Mouse (Mus musculus) liver, adult 2 months (tissue): Measurements from ENCODE around the gene Thbs4. TPM values are rescaled to one million over a fixed set of nuclear protein-coding genes. Genes with fewer than 3 reads are reported as not detected.
"Not testable (repeated sequence)": the region's sequence is repeated elsewhere in the genome, so short reads cannot be mapped to it uniquely, and the experiment has no call there.

Experiments
- DNase-seq: peaks from one replicate; pipeline ENCODE4 v3.0.0-alpha.2; 2011; ENCODE audit warnings: low read depth, low spot score; ENCODE audit errors: extremely low read depth
- H3K27ac ChIP-seq: fragments of 200-500 bp; replicated peaks from 2 replicates; pipeline ENCODE4 v1.5.1; 2012; ENCODE audit warnings: low read depth, mild to moderate bottlenecking, control low read depth, inconsistent platforms, low read length; ENCODE audit not compliant: insufficient read depth
- H3K27me3 ChIP-seq: fragments of 200-500 bp; 2 replicates; pipeline ENCODE4 v1.6.1; 2012; ENCODE audit warnings: mild to moderate bottlenecking, moderate library complexity, low read length, inconsistent platforms; ENCODE audit not compliant: control insufficient read depth, insufficient read depth
- H3K36me3 ChIP-seq: fragments of 200-500 bp; 2 replicates; pipeline ENCODE4 v1.6.1; 2012; ENCODE audit warnings: low read length, inconsistent platforms; ENCODE audit not compliant: control insufficient read depth, insufficient read depth
- H3K4me1 ChIP-seq: fragments of 200-500 bp; 2 replicates; pipeline ENCODE4 v1.6.1; 2011; ENCODE audit warnings: low read length; ENCODE audit not compliant: control insufficient read depth, insufficient read depth
- H3K4me3 ChIP-seq: fragments of 200-500 bp; 2 replicates; pipeline ENCODE4 v1.5.1; 2011; ENCODE audit warnings: low read depth, mild to moderate bottlenecking, control low read depth, low read length, moderate library complexity; ENCODE audit not compliant: insufficient read depth
- H3K79me2 ChIP-seq: fragments of 200-500 bp; 2 replicates; pipeline ENCODE4 v1.6.1; 2012; ENCODE audit warnings: inconsistent platforms, mild to moderate bottlenecking, low read length, moderate library complexity; ENCODE audit not compliant: control insufficient read depth, insufficient read depth
- H3K9ac ChIP-seq: fragments of 200-500 bp; 2 replicates; pipeline ENCODE4 v1.6.1; 2012; ENCODE audit warnings: low read depth, mild to moderate bottlenecking, control low read depth, inconsistent platforms, low read length
- CTCF ChIP-seq: fragments of 200-500 bp; IDR thresholded peaks from 2 replicates; pipeline ENCODE4 v1.5.1; 2011; ENCODE audit warnings: low read depth, low read length, control low read depth
- POLR2A ChIP-seq: fragments of 200-500 bp; IDR thresholded peaks from 2 replicates; pipeline ENCODE4 v1.6.1; 2011; ENCODE audit warnings: low read length, control low read depth; ENCODE audit not compliant: insufficient read depth; ENCODE audit errors: extremely low read depth
- WGBS: fragments of 180-500 bp; shearing (Covaris S2); methylation state at CpG from one replicate; pipeline ENCODE4 v1.1.7; 2018; 5-methylcytosine and 5-hydroxymethylcytosine counted together
- polyA plus RNA-seq: library from polyadenylated mRNA; depleted of rRNA; stranded (reverse); fragments of >200 nt; gene quantifications from 2 replicates; pipeline ENCODE4 v1.2.3, GENCODE M21; 2012; rRNA removed
- total RNA-seq: library from RNA; depleted of rRNA; stranded (reverse); fragments of >200 nt; gene quantifications from 2 replicates; pipeline ENCODE4 v1.2.3, GENCODE M21; 2014; rRNA removed

Thbs4 gene
- 0.09 TPM in 1 of 2 replicates, not detected in the other for total RNA-seq
- polyA plus RNA-seq, result 0.04 and 0.05 TPM in 2 replicates

- WGBS, result 8% methylated on average over 41 of the region's 45 CpGs
- no peak for DNase-seq
- H3K27ac ChIP-seq, result no peak within 1 kb of the TSS
- no peak within 1 kb of the TSS for H3K4me3 ChIP-seq
- TF ChIP-seq POLR2A (no peak), CTCF (no peak)
- H3K79me2 ChIP-seq, result no peaks in the 10 kb centered on the region
- no peak within 1 kb of the TSS for H3K9ac ChIP-seq
- no peaks in the 10 kb centered on the region for H3K4me1 ChIP-seq
- peaks cover 9% of the 10 kb centered on the region for H3K27me3 ChIP-seq
- H3K36me3 ChIP-seq, result no peaks in the 10 kb centered on the region
Observed at GRCm38 (mm10) chr13:92794462-92795214, at the start of gene Thbs4. Gene Thbs4 (minus strand): TSS chr13:92794818.

GRCm38 (mm10) chr13:92833162-92833561 is 38.5 kb upstream of the Thbs4 start:
- WGBS, result 91% methylated on average over 4 of the region's 4 CpGs
- DNase-seq, result no peak

GRCm38 (mm10) chr13:92828820-92829219 is 34.2 kb upstream of the Thbs4 start:
- TF ChIP-seq POLR2A (no peak), CTCF (no peak)
- Histone ChIP-seq H3K27ac (no peak overlapping the region), H3K4me1 (no peaks in the 10 kb centered on the region), H3K27me3 (0 out of 2 replicates have a peak, but pooled peaks cover 2% of the 10 kb centered on the region), H3K4me3 (no peak overlapping the region), H3K36me3 (no peaks in the 10 kb centered on the region), H3K9ac (no peak overlapping the region), H3K79me2 (no peaks in the 10 kb centered on the region)
- 67% methylated on average over 10 of the region's 10 CpGs for WGBS
- DNase-seq, result no peak

More at GRCm38 (mm10) chr13:92833162-92833561, 38.5 kb upstream of the Thbs4 start:
- no peak for TF ChIP-seq POLR2A
- TF ChIP-seq CTCF, result no peak
- Histone ChIP-seq H3K27ac (no peak overlapping the region), H3K36me3 (no peaks in the 10 kb centered on the region), H3K4me1 (no peaks in the 10 kb centered on the region), H3K4me3 (no peak overlapping the region), H3K9ac (no peak overlapping the region), H3K79me2 (no peaks in the 10 kb centered on the region), H3K27me3 (no peaks in the 10 kb centered on the region)

GRCm38 (mm10) chr13:92817357-92817756 is 22.7 kb upstream of the Thbs4 start:
- Histone ChIP-seq H3K27ac (no peak overlapping the region), H3K4me1 (no peaks in the 10 kb centered on the region), H3K79me2 (no peaks in the 10 kb centered on the region), H3K27me3 (no peaks in the 10 kb centered on the region), H3K4me3 (no peak overlapping the region), H3K9ac (no peak overlapping the region), H3K36me3 (no peaks in the 10 kb centered on the region)
- 82% methylated on average over 3 of the region's 3 CpGs for WGBS
- TF ChIP-seq POLR2A (no peak), CTCF (no peak)
- no peak for DNase-seq

GRCm38 (mm10) chr13:92816329-92816728 is 21.7 kb upstream of the Thbs4 start:
- no peaks in the 10 kb centered on the region for H3K4me1 ChIP-seq
- no peak for DNase-seq
- no peak overlapping the region for H3K9ac ChIP-seq
- H3K27ac ChIP-seq, result no peak overlapping the region
- no peak for TF ChIP-seq CTCF
- no peaks in the 10 kb centered on the region for H3K27me3 ChIP-seq
- H3K4me3 ChIP-seq, result no peak overlapping the region
- no peaks in the 10 kb centered on the region for H3K36me3 ChIP-seq
- WGBS, result 85% methylated on average over 5 of the region's 5 CpGs
- H3K79me2 ChIP-seq, result no peaks in the 10 kb centered on the region

- DNase-seq, H3K4me1 ChIP-seq, H3K27me3 ChIP-seq, H3K4me3 ChIP-seq, H3K79me2 ChIP-seq, H3K27ac ChIP-seq, H3K36me3 ChIP-seq, H3K9ac ChIP-seq: not testable (repeated sequence)
- 90% methylated on average over 1 of the region's 1 CpGs for WGBS
Observed at GRCm38 (mm10) chr13:92810592-92810991, 16.0 kb upstream of the Thbs4 start.
